Mouse (Mus musculus): ENCODE measurements at regions not wholly inside any gene's neighbourhood (a gene's known extent, or its start where the extent isn't known, plus 50 kb on each side); places are given as distances from the start of the nearest gene placed in this dataset.

GRCm38 (mm10) chr13:82264236-82264635 lies 481.4 kb downstream of the Cetn3 start:
- TF ChIP-seq CTCF (IDR thresholded peaks at IDR 0.05; ENCODE audit: extremely low read depth, insufficient read depth, insufficient read length, insufficient replicate concordance): no peak
- no peak for TF ChIP-seq POLR2A (IDR thresholded peaks at IDR 0.05; ENCODE audit: low read depth, low read length)
- Histone ChIP-seq H3K27ac (ENCODE audit: insufficient read depth, low read length) (no peak overlapping the region), H3K27me3 (ENCODE audit: control insufficient read depth, insufficient read depth, low read length) (no peaks in the 10 kb centered on the region), H3K4me1 (ENCODE audit: control insufficient read depth, insufficient read depth, insufficient read length) (no peaks in the 10 kb centered on the region), H3K4me3 (ENCODE audit: extremely low read depth, insufficient read depth, insufficient read length) (no peak overlapping the region), H3K36me3 (ENCODE audit: control insufficient read depth, insufficient read depth, low read length) (no peaks in the 10 kb centered on the region)
- no peak for DNase-seq (ENCODE audit: low read depth in 1 of 2, low spot score in 2 of 2)
- WGBS: 90% methylated on average over 2 of the region's 2 CpGs

- WGBS: 76% methylated on average over 3 of the region's 3 CpGs
- no peaks in the 10 kb centered on the region for H3K4me1 ChIP-seq (ENCODE audit: control insufficient read depth, insufficient read depth, insufficient read length)
- H3K27me3 ChIP-seq (ENCODE audit: control insufficient read depth, insufficient read depth, low read length): no peaks in the 10 kb centered on the region
- H3K4me3 ChIP-seq (ENCODE audit: extremely low read depth, insufficient read depth, insufficient read length): no peak overlapping the region
- no peaks in the 10 kb centered on the region for H3K36me3 ChIP-seq (ENCODE audit: control insufficient read depth, insufficient read depth, low read length)
- no peak overlapping the region for H3K27ac ChIP-seq (ENCODE audit: insufficient read depth, low read length)
- TF ChIP-seq CTCF (IDR thresholded peaks at IDR 0.05; ENCODE audit: extremely low read depth, insufficient read depth, insufficient read length, insufficient replicate concordance): no peak
- no peak for TF ChIP-seq POLR2A (IDR thresholded peaks at IDR 0.05; ENCODE audit: low read depth, low read length)
- DNase-seq (ENCODE audit: low read depth in 1 of 2, low spot score in 2 of 2): no peak
Measured at GRCm38 (mm10) chr13:82265170-82265569, 482.3 kb downstream of the Cetn3 start.

GRCm38 (mm10) chr13:82265736-82266135 lies 482.9 kb downstream of the Cetn3 start:
- DNase-seq (ENCODE audit: low read depth in 1 of 2, low spot score in 2 of 2): no peak
- WGBS: 59% methylated on average over 2 of the region's 2 CpGs
- Histone ChIP-seq H3K36me3 (ENCODE audit: control insufficient read depth, insufficient read depth, low read length) (no peaks in the 10 kb centered on the region), H3K4me3 (ENCODE audit: extremely low read depth, insufficient read depth, insufficient read length) (no peak overlapping the region), H3K27me3 (ENCODE audit: control insufficient read depth, insufficient read depth, low read length) (no peaks in the 10 kb centered on the region), H3K4me1 (ENCODE audit: control insufficient read depth, insufficient read depth, insufficient read length) (no peaks in the 10 kb centered on the region), H3K27ac (ENCODE audit: insufficient read depth, low read length) (no peak overlapping the region)
- TF ChIP-seq POLR2A (IDR thresholded peaks at IDR 0.05; ENCODE audit: low read depth, low read length): no peak
- TF ChIP-seq CTCF (IDR thresholded peaks at IDR 0.05; ENCODE audit: extremely low read depth, insufficient read depth, insufficient read length, insufficient replicate concordance): no peak

GRCm38 (mm10) chr13:82274733-82275132 lies 491.9 kb downstream of the Cetn3 start:
- Histone ChIP-seq H3K4me3 (ENCODE audit: extremely low read depth, insufficient read depth, insufficient read length) (no peak overlapping the region), H3K27ac (ENCODE audit: insufficient read depth, low read length) (no peak overlapping the region), H3K27me3 (ENCODE audit: control insufficient read depth, insufficient read depth, low read length) (no peaks in the 10 kb centered on the region), H3K36me3 (ENCODE audit: control insufficient read depth, insufficient read depth, low read length) (no peaks in the 10 kb centered on the region), H3K4me1 (ENCODE audit: control insufficient read depth, insufficient read depth, insufficient read length) (no peaks in the 10 kb centered on the region)
- 74% methylated on average over 3 of the region's 3 CpGs for WGBS
- no peak for TF ChIP-seq CTCF (IDR thresholded peaks at IDR 0.05; ENCODE audit: extremely low read depth, insufficient read depth, insufficient read length, insufficient replicate concordance)
- TF ChIP-seq POLR2A (IDR thresholded peaks at IDR 0.05; ENCODE audit: low read depth, low read length): no peak
- DNase-seq (ENCODE audit: low read depth in 1 of 2, low spot score in 2 of 2): no peak

GRCm38 (mm10) chr13:82276001-82276400 lies 493.1 kb downstream of the Cetn3 start:
- no peak overlapping the region for H3K27ac ChIP-seq (ENCODE audit: insufficient read depth, low read length)
- WGBS: 83% methylated on average over 3 of the region's 3 CpGs
- DNase-seq (ENCODE audit: low read depth in 1 of 2, low spot score in 2 of 2): no peak
- TF ChIP-seq POLR2A (IDR thresholded peaks at IDR 0.05; ENCODE audit: low read depth, low read length) (no peak), CTCF (IDR thresholded peaks at IDR 0.05; ENCODE audit: extremely low read depth, insufficient read depth, insufficient read length, insufficient replicate concordance) (no peak)
- H3K27me3 ChIP-seq (ENCODE audit: control insufficient read depth, insufficient read depth, low read length): no peaks in the 10 kb centered on the region
- no peaks in the 10 kb centered on the region for H3K4me1 ChIP-seq (ENCODE audit: control insufficient read depth, insufficient read depth, insufficient read length)
- H3K4me3 ChIP-seq (ENCODE audit: extremely low read depth, insufficient read depth, insufficient read length): no peak overlapping the region
- H3K36me3 ChIP-seq (ENCODE audit: control insufficient read depth, insufficient read depth, low read length): no peaks in the 10 kb centered on the region

GRCm38 (mm10) chr13:82280744-82281143 lies 497.9 kb downstream of the Cetn3 start:
- H3K27ac ChIP-seq (ENCODE audit: insufficient read depth, low read length): no peak overlapping the region
- no peak for DNase-seq (ENCODE audit: low read depth in 1 of 2, low spot score in 2 of 2)
- no peaks in the 10 kb centered on the region for H3K36me3 ChIP-seq (ENCODE audit: control insufficient read depth, insufficient read depth, low read length)
- H3K27me3 ChIP-seq (ENCODE audit: control insufficient read depth, insufficient read depth, low read length): no peaks in the 10 kb centered on the region
- H3K4me1 ChIP-seq (ENCODE audit: control insufficient read depth, insufficient read depth, insufficient read length): no peaks in the 10 kb centered on the region
- H3K4me3 ChIP-seq (ENCODE audit: extremely low read depth, insufficient read depth, insufficient read length): no peak overlapping the region
- no peak for TF ChIP-seq CTCF (IDR thresholded peaks at IDR 0.05; ENCODE audit: extremely low read depth, insufficient read depth, insufficient read length, insufficient replicate concordance)
- TF ChIP-seq POLR2A (IDR thresholded peaks at IDR 0.05; ENCODE audit: low read depth, low read length): no peak
- 82% methylated on average over 4 of the region's 4 CpGs for WGBS

DNA sequence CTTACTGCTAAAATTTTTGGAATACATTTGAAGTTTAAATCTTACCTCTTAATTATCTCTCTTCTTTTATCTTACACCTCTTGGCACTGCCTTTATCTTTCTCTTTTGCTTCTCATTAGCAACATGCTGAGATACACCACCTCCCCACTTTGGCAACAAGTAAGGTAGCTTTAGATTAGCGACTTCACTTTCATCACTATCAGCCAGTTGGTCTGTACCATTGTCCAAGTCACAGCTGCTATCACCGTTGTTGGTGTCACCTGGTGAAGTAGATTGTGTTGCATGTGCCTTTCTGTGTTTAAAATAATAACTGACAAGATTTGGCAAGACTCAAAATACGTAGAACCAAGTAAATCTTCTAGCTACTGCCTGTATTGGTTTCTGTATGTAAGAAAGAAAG lies 513.0 kb downstream of the Cetn3 start:
- WGBS: 77% methylated on average over 3 of the region's 3 CpGs
- Histone ChIP-seq H3K4me1 (ENCODE audit: control insufficient read depth, insufficient read depth, insufficient read length) (no peaks in the 10 kb centered on the region), H3K4me3 (ENCODE audit: extremely low read depth, insufficient read depth, insufficient read length) (no peak overlapping the region; the same call in 1 of the 2 replicates), H3K27me3 (ENCODE audit: control insufficient read depth, insufficient read depth, low read length) (no peaks in the 10 kb centered on the region), H3K36me3 (ENCODE audit: control insufficient read depth, insufficient read depth, low read length) (no peaks in the 10 kb centered on the region), H3K27ac (ENCODE audit: insufficient read depth, low read length) (no peak overlapping the region)
- no peak for TF ChIP-seq POLR2A (IDR thresholded peaks at IDR 0.05; ENCODE audit: low read depth, low read length)
- TF ChIP-seq CTCF (IDR thresholded peaks at IDR 0.05; ENCODE audit: extremely low read depth, insufficient read depth, insufficient read length, insufficient replicate concordance): no peak
- DNase-seq (ENCODE audit: low read depth in 1 of 2, low spot score in 2 of 2): no peak
